12 mouse cellular contexts compared by ENCODE assay signal in genomic region chr2:5607920-5608841, GRCm38 (mm10).
DNase-seq lines count a peak whose midpoint lies in the region; TF ChIP-seq lines count a peak whose summit lies in the region.
"Had no signal": no experiment of that assay in that cellular context is flagged by ENCODE, and none has a peak within 500 bp of the region (broad histone marks: within the 10 kb centered on the region; RNA-seq: fewer than 3 reads in every experiment).

No protein-coding gene starts in this region.

- H3K79me3 ChIP-seq in C2C12 (ENCODE audit: low read depth), result peaks cover 5% of the 10 kb centered on the region

- H3K36me3 ChIP-seq in C2C12 (ENCODE audit: control insufficient read depth, insufficient read depth), result no peaks in the 10 kb centered on the region
- H3K36me3 ChIP-seq: heart, embryonic 10.5 days; neural tube, embryonic 12.5 days; stomach, embryonic 15.5 days had no signal

- TF ChIP-seq CTCF in C2C12 (IDR thresholded peaks at IDR 0.05; ENCODE audit: control insufficient read depth, insufficient read depth, insufficient read length), result no peak

- no peak overlapping the region for H3ac ChIP-seq in C2C12 (ENCODE audit: control insufficient read depth, insufficient read length, low read depth)

- H3K79me2 ChIP-seq in C2C12 (ENCODE audit: control insufficient read depth, insufficient read depth), result peaks cover 28% of the 10 kb centered on the region

- no peaks in the 10 kb centered on the region for H3K27me3 ChIP-seq in C2C12 (ENCODE audit: control insufficient read depth, insufficient read depth, insufficient read length)
- H3K27me3 ChIP-seq: megakaryocyte, embryonic 14.5 days; neural tube, embryonic 12.5 days; stomach, embryonic 15.5 days had no signal

- peak; percentile 50 to 60 for DNase-seq in left cerebral cortex, adult 18-20 months (ENCODE audit: low spot score in 2 of 2)
- no peak for DNase-seq in left cerebral cortex, adult 8-10 months (ENCODE audit: low spot score in 2 of 2)
- peak; percentile 62 for DNase-seq in 3T3-L1 (ENCODE audit: low read depth, low spot score)
- DNase-seq in cerebellum, postnatal 25 days, result peak; percentile 41 to 51
- DNase-seq in kidney, postnatal 25 days, result no peak
- DNase-seq in heart, adult 18-20 months, result no peak
- DNase-seq: thymus, postnatal 4 days had no signal

- H3K4me3 ChIP-seq in C2C12 (ENCODE audit: insufficient read depth, poor library complexity, severe bottlenecking), result no peak overlapping the region
- H3K4me3 ChIP-seq: heart, embryonic 10.5 days; megakaryocyte, embryonic 14.5 days; neural tube, embryonic 12.5 days; stomach, embryonic 15.5 days had no signal

TF ChIP-seq in C2C12, 6 proteins besides CTCF, POLR2A, EP300 and RAD21:
- no peak for TF ChIP-seq MYOD1 (IDR thresholded peaks at IDR 0.05; ENCODE audit: control insufficient read depth, insufficient read length, low read depth)
- peak; percentile 59 for TF ChIP-seq MAX (IDR thresholded peaks at IDR 0.05)
- TF ChIP-seq MYOG (IDR thresholded peaks at IDR 0.05; ENCODE audit: control insufficient read depth, extremely low read depth, insufficient read length), result no peak
- TF ChIP-seq FOSL1 (IDR thresholded peaks at IDR 0.05; ENCODE audit: insufficient read depth, low read length, poor library complexity, severe bottlenecking), result no peak
- TF ChIP-seq USF1 (IDR thresholded peaks at IDR 0.05; ENCODE audit: low read depth), result no peak

Comparison
In these comparisons a context has a peak if more than half of its experiments do, and no peak if none do; other contexts are left out.
1. DNase-seq: peak in left cerebral cortex, adult 18-20 months (2 of 2), 3T3-L1 (single experiment) and cerebellum, postnatal 25 days (2 of 2); none in left cerebral cortex, adult 8-10 months (0 of 2), kidney, postnatal 25 days (0 of 2) and heart, adult 18-20 months (0 of 2).